Mouse (Mus musculus): ENCODE data around the gene Mcm10.

GRCm38 (mm10) chr2:4983987-4984386 is 28.6 kb downstream of the Mcm10 start:
- no peak for TF ChIP-seq EP300 (IDR thresholded peaks at IDR 0.05; ENCODE audit: low read depth)
- TF ChIP-seq CTCF (IDR thresholded peaks at IDR 0.05; ENCODE audit: low read depth) = no peak
